12 mouse cellular contexts compared by ENCODE assay signal in genomic region chr1:192380596-192381041, GRCm38 (mm10).
DNase-seq lines count a peak whose midpoint lies in the region; ATAC-seq and TF ChIP-seq lines count a peak whose summit lies in the region.
"Had no signal": no experiment of that assay in that cellular context is flagged by ENCODE, and none has a peak within 500 bp of the region (broad histone marks: within the 10 kb centered on the region; RNA-seq: fewer than 3 reads in every experiment).

No protein-coding gene starts in this region.

- no peak overlapping the region for H3K9ac ChIP-seq in embryonic facial prominence, embryonic 14.5 days (ENCODE audit: low read depth, low read length)
- H3K9ac ChIP-seq in kidney, embryonic 15.5 days = no peak overlapping the region
- no peak overlapping the region for H3K9ac ChIP-seq in ES-Bruce4 (ENCODE audit: low read depth, poor library complexity, severe bottlenecking)
- H3K9ac ChIP-seq: midbrain, embryonic 13.5 days had no signal

- no peaks in the 10 kb centered on the region for H3K4me1 ChIP-seq in embryonic facial prominence, embryonic 14.5 days (ENCODE audit: control insufficient read depth, insufficient read depth, low read length)
- H3K4me1 ChIP-seq in embryonic facial prominence, embryonic 10.5 days = peaks cover 6% of the 10 kb centered on the region; the same call in 1 of the 2 replicates
- H3K4me1 ChIP-seq in kidney, embryonic 15.5 days = peaks cover 6% of the 10 kb centered on the region; the same call in 1 of the 2 replicates
- peaks cover 2% of the 10 kb centered on the region for H3K4me1 ChIP-seq in ES-Bruce4 (ENCODE audit: control insufficient read depth, insufficient read depth, low read length)

- 33% methylated on average over 5 of the region's 5 CpGs for WGBS in embryonic facial prominence, embryonic 14.5 days
- WGBS in embryonic facial prominence, embryonic 10.5 days = 61% methylated on average over 5 of the region's 5 CpGs
- WGBS in kidney, embryonic 15.5 days = 47% methylated on average over 5 of the region's 5 CpGs

- no peak for TF ChIP-seq CTCF in ES-Bruce4 (IDR thresholded peaks at IDR 0.05; ENCODE audit: low read depth, low read length)

- H3K4me2 ChIP-seq in embryonic facial prominence, embryonic 14.5 days (ENCODE audit: low read depth, low read length) = no peak overlapping the region
- H3K4me2 ChIP-seq in kidney, embryonic 15.5 days = no peak overlapping the region
- H3K4me2 ChIP-seq: midbrain, embryonic 13.5 days had no signal

- no peak for TF ChIP-seq POLR2A in ES-Bruce4 (IDR thresholded peaks at IDR 0.05; ENCODE audit: insufficient read depth, low read length)

- TF ChIP-seq EP300 in ES-Bruce4 (IDR thresholded peaks at IDR 0.05; ENCODE audit: insufficient read depth, low read depth, low read length) = peak; percentile 54; the same call in 1 of the 2 replicates

- H3K36me3 ChIP-seq in embryonic facial prominence, embryonic 14.5 days (ENCODE audit: control insufficient read depth, insufficient read depth, low read length) = no peaks in the 10 kb centered on the region
- H3K36me3 ChIP-seq in embryonic facial prominence, embryonic 10.5 days (replicated peaks) = no peaks in the 10 kb centered on the region
- H3K36me3 ChIP-seq in kidney, embryonic 15.5 days = no peaks in the 10 kb centered on the region
- H3K36me3 ChIP-seq in ES-Bruce4 (ENCODE audit: control insufficient read depth, insufficient read depth, low read length, poor library complexity, severe bottlenecking) = no peaks in the 10 kb centered on the region
- H3K36me3 ChIP-seq: midbrain, embryonic 13.5 days had no signal

- no peaks in the 10 kb centered on the region for H3K27me3 ChIP-seq in embryonic facial prominence, embryonic 14.5 days (replicated peaks; ENCODE audit: control insufficient read depth, insufficient read depth, low read length)
- no peaks in the 10 kb centered on the region for H3K27me3 ChIP-seq in embryonic facial prominence, embryonic 10.5 days (replicated peaks; ENCODE audit: low read depth, poor library complexity, severe bottlenecking)
- H3K27me3 ChIP-seq in kidney, embryonic 15.5 days = no peaks in the 10 kb centered on the region
- no peaks in the 10 kb centered on the region for H3K27me3 ChIP-seq in ES-Bruce4 (ENCODE audit: control insufficient read depth, insufficient read depth, low read length, poor library complexity, severe bottlenecking)
- H3K27me3 ChIP-seq: midbrain, embryonic 13.5 days had no signal

- no peak for ATAC-seq in embryonic facial prominence, embryonic 14.5 days (ENCODE audit: low read depth)
- ATAC-seq in kidney, embryonic 15.5 days (replicated peaks; ENCODE audit: low FRiP score) = no peak; the same call in 1 of the 2 replicates
- ATAC-seq: activated CD4-positive, CD25-positive, alpha-beta regulatory T cell, adult 4 months; midbrain, embryonic 13.5 days had no signal

- H3K9me3 ChIP-seq in embryonic facial prominence, embryonic 14.5 days (ENCODE audit: control insufficient read depth, low read length) = no peaks in the 10 kb centered on the region
- H3K9me3 ChIP-seq in embryonic facial prominence, embryonic 10.5 days = no peaks in the 10 kb centered on the region
- no peaks in the 10 kb centered on the region for H3K9me3 ChIP-seq in kidney, embryonic 15.5 days (replicated peaks)
- H3K9me3 ChIP-seq in ES-Bruce4 (replicated peaks; ENCODE audit: control insufficient read depth, insufficient read depth, low read length, poor library complexity, severe bottlenecking) = no peaks in the 10 kb centered on the region
- H3K9me3 ChIP-seq: midbrain, embryonic 13.5 days had no signal

- H3K4me3 ChIP-seq in embryonic facial prominence, embryonic 14.5 days (ENCODE audit: low read depth, low read length) = no peak overlapping the region
- no peak overlapping the region for H3K4me3 ChIP-seq in embryonic facial prominence, embryonic 10.5 days
- H3K4me3 ChIP-seq in kidney, embryonic 15.5 days (replicated peaks) = no peak overlapping the region
- no peak overlapping the region for H3K4me3 ChIP-seq in ES-Bruce4 (ENCODE audit: low read depth, low read length)
- H3K4me3 ChIP-seq: midbrain, embryonic 13.5 days had no signal

- no peak overlapping the region for H3K27ac ChIP-seq in embryonic facial prominence, embryonic 14.5 days (replicated peaks; ENCODE audit: low read depth, low read length)
- no peak overlapping the region for H3K27ac ChIP-seq in embryonic facial prominence, embryonic 10.5 days (replicated peaks)
- no peak overlapping the region for H3K27ac ChIP-seq in kidney, embryonic 15.5 days
- H3K27ac ChIP-seq in ES-Bruce4 (ENCODE audit: insufficient read depth, low read length) = no peak overlapping the region
- H3K27ac ChIP-seq: midbrain, embryonic 13.5 days had no signal

- DNase-seq in embryonic facial prominence, embryonic 14.5 days (ENCODE audit: low spot score) = peak; percentile 10
- DNase-seq in embryonic facial prominence, embryonic 10.5 days (ENCODE audit: low spot score) = no peak
- peak; percentile 15 to 45 for DNase-seq in kidney, postnatal 4 days
- DNase-seq in cerebellum, adult 9-11 months = peak; percentile 93
- DNase-seq in lung, postnatal 36 days = no peak
- DNase-seq in kidney, postnatal 14 days = no peak
- DNase-seq: embryo, embryonic 11 days; kidney, adult 11 months had no signal

Comparison
In these comparisons a context has a peak if more than half of its experiments do, and no peak if none do; other contexts are left out.
1. DNase-seq: peak in embryonic facial prominence, embryonic 14.5 days (single experiment), kidney, postnatal 4 days (2 of 2) and cerebellum, adult 9-11 months (single experiment); none in embryonic facial prominence, embryonic 10.5 days (single experiment), lung, postnatal 36 days (single experiment) and kidney, postnatal 14 days (single experiment).